Mouse (Mus musculus) ES-E14 (cell line): ENCODE data around the gene Atrx. TPM values are rescaled to one million over a fixed set of nuclear protein-coding genes. Genes with fewer than 3 reads are reported as not detected.

Source experiments
- DNase-seq: peaks from one replicate; pipeline ENCODE4 v3.0.0-alpha.2; 2013; ENCODE audit warnings: low read depth, low spot score
- H3K27ac ChIP-seq: 2 replicates; pipeline ENCODE4 v1.5.1; 2012; ENCODE audit warnings: low read depth, mild to moderate bottlenecking, low read length, moderate library complexity, mixed read lengths; ENCODE audit not compliant: poor library complexity, insufficient read depth, severe bottlenecking
- H3K36me3 ChIP-seq: 2 replicates; pipeline ENCODE4 v1.6.1; 2012; ENCODE audit warnings: mild to moderate bottlenecking, low read length, moderate library complexity, mixed read lengths; ENCODE audit not compliant: control insufficient read depth, poor library complexity, insufficient read depth, severe bottlenecking
- H3K4me1 ChIP-seq, 2 experiments: fragments of 150-350 bp in 1 of 2; sonication (generic) in 1 of 2; 2 replicates each; pipeline ENCODE4 v1.6.1; 2012; ENCODE audit warnings: low read length in 2 of 2, mild to moderate bottlenecking in 1 of 2, mixed read lengths in 1 of 2; ENCODE audit not compliant: control insufficient read depth in 2 of 2, insufficient read depth in 2 of 2, poor library complexity in 1 of 2
- H3K4me3 ChIP-seq, 2 experiments: fragments of 150-350 bp in 1 of 2; sonication (generic) in 1 of 2; 2 replicates each; pipeline ENCODE4 v1.5.1; 2012; ENCODE audit warnings: low read length in 2 of 2, low read depth in 1 of 2, mild to moderate bottlenecking in 1 of 2, mixed read lengths in 1 of 2; ENCODE audit not compliant: insufficient read depth in 1 of 2, poor library complexity in 1 of 2, severe bottlenecking in 1 of 2
- H3K9ac ChIP-seq: 2 replicates; pipeline ENCODE4 v1.6.1; 2012; ENCODE audit warnings: low read depth, mild to moderate bottlenecking, low read length, mixed read lengths; ENCODE audit not compliant: poor library complexity, insufficient read depth, severe bottlenecking
- H3K9me3 ChIP-seq: fragments of 150-350 bp; sonication (generic); 2 replicates; pipeline ENCODE4 v1.6.1; 2012; ENCODE audit warnings: low read depth, mild to moderate bottlenecking, low read length; ENCODE audit not compliant: control insufficient read depth, insufficient read depth
- CHD2 ChIP-seq: IDR thresholded peaks from 2 replicates; pipeline ENCODE4 v1.6.1; 2014; ENCODE audit warnings: mild to moderate bottlenecking, low read depth, low read length, inconsistent platforms
- HCFC1 ChIP-seq: IDR thresholded peaks from 2 replicates; pipeline ENCODE4 v1.6.1; 2012; ENCODE audit warnings: low read length, inconsistent platforms, borderline replicate concordance; ENCODE audit not compliant: insufficient read depth
- MAFK ChIP-seq: IDR thresholded peaks from 2 replicates; pipeline ENCODE4 v1.6.1; 2014; ENCODE audit warnings: mild to moderate bottlenecking, low read depth, low read length, inconsistent platforms; ENCODE audit not compliant: insufficient read depth
- ZC3H11A ChIP-seq: IDR thresholded peaks from 2 replicates; pipeline ENCODE4 v1.6.1; 2012; ENCODE audit warnings: low read depth, mild to moderate bottlenecking, inconsistent platforms, low read length, borderline replicate concordance
- ZNF384 ChIP-seq: IDR thresholded peaks from 2 replicates; pipeline ENCODE4 v1.6.1; 2012; ENCODE audit warnings: low read depth, low read length, inconsistent platforms
- in situ Hi-C, 2 experiments: fragments of 600-800 bp; cut with MboI; formaldehyde crosslinking; loops; one replicate each; pipeline ENCODE4 v1.15.1; 2025; ENCODE audit warnings: low sequenced_read_pairs in 2 of 2, inconsistent platforms in 1 of 2; ENCODE audit not compliant: unreplicated experiment in 2 of 2
- total RNA-seq: library from RNA; depleted of rRNA; stranded (reverse); fragments of 300-350 nt; gene quantifications from 2 replicates; pipeline ENCODE4 v1.2.3, GENCODE M21; 2012

The Atrx gene
- total RNA-seq, 1 experiment: 189 TPM

- no peak overlapping the region; the same call in 1 of the 2 replicates for H3K27ac ChIP-seq
- TF ChIP-seq MAFK (no peak), HCFC1 (no peak), ZC3H11A (no peak), ZNF384 (no peak), CHD2 (no peak)
- no peak for DNase-seq
- no peaks in the 10 kb centered on the region for H3K9me3 ChIP-seq
- H3K9ac ChIP-seq: no peak overlapping the region
- in situ Hi-C loops: no loop called here
- H3K36me3 ChIP-seq: no peaks in the 10 kb centered on the region
- no peak overlapping the region for H3K4me3 ChIP-seq
- H3K4me1 ChIP-seq: no peaks in the 10 kb centered on the region
These were observed 8.5 kb upstream of the Atrx start for GRCm38 (mm10) chrX:105937736-105938135.

GRCm38 (mm10) chrX:105934341-105934740 lies 5.1 kb upstream of the Atrx start:
- Histone ChIP-seq H3K9ac (no peak overlapping the region), H3K4me3 (no peak overlapping the region), H3K36me3 (no peaks in the 10 kb centered on the region), H3K4me1 (no peaks in the 10 kb centered on the region), H3K9me3 (no peaks in the 10 kb centered on the region), H3K27ac (no peak overlapping the region)
- in situ Hi-C loops: no loop called here
- TF ChIP-seq ZC3H11A (no peak), ZNF384 (no peak), HCFC1 (no peak), CHD2 (no peak), MAFK (no peak)
- DNase-seq: no peak

DNA sequence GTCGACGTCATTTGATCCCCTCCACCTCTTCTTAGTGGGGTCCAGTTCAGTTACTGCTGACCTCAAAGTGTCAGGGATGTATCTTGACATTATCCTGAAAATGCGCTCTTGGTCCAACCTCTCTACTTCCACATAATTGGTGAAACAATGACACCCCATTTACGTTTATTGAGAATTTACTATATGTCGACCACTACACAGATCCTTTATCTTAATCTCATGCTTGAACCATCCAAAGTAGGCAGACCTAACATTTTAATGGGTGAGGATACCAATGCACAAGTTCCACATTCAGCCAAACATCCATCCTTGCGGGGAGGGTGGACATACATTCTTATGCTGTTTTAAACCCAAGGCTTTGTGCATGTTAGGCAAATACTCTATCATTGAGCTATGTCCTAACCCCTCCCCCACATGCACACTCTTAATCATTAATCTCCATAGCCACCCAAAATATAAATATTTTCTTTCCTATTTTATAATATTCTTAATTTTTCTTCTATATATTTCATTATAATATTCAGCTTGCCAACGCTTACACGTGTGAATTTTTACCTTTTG lies 355 bp upstream of the Atrx start:
- H3K27ac ChIP-seq: no peak overlapping the region
- in situ Hi-C loops: loop anchor here in 1 of 2 experiments (10.0 kb wide), 1 partner anchor 245 kb away; no protein-coding TSS in a partner anchor

DNA sequence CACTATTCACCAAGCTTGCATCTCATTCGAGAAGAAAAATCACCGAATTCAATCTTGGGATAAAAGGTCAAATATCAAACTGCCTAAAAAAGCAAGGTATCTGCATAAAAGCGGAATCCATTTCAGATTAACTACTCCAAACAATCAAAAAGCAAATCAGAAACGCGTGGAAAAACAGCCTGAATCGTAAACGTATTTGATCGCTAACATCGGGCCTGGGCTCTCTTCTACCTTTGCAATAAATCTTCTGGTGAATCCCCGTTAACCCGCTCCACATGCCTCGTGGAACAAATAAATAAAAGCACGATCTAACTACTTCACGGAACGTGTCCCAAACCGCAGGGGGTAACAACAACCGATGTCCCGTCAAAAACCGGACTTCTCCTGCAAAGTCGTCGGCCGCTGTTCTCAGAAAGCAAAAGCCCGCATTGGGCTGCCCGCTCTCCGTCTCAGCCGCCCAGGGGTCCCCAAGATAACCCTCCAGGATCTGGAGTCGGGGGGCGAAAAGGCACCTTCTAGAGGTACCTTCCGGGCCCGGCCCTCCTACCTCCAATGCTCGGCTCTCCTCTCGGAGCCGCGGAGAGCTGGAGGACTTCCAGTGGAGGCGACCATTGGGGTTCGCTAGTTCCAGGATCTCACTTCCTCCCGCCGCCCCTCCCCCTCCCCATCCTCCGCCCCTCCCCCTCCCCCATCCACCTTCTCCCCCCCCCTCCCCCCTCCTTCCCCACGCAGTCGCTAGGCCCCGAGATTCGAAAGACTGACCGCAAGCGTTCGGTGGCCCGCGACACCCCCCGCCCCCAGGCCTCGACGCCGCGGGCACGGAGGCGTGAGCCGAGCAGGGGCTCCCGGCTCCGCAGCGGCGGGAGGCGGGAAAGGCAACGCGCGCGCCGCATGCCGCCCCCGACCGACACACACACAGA lies 1.0 kb downstream of the Atrx start:
- Histone ChIP-seq H3K36me3 (peaks cover 6% of the 10 kb centered on the region), H3K4me3 (peak overlapping the region; percentile 90 to 91), H3K9me3 (no peaks in the 10 kb centered on the region), H3K9ac (peak overlapping the region; percentile 98), H3K4me1 (peaks cover 2% of the 10 kb centered on the region in 2 experiments; a peak in 2 of 4 replicates), H3K27ac (peak overlapping the region; percentile 98)
- DNase-seq: no peak
- in situ Hi-C loops: loop anchor here in 1 of 2 experiments (10.0 kb wide), 1 partner anchor 247 kb away; no protein-coding TSS in a partner anchor
- TF ChIP-seq HCFC1 (no peak), ZNF384 (no peak), ZC3H11A (no peak), MAFK (no peak), CHD2 (no peak)

More for the DNA sequence above, 355 bp upstream of the Atrx start:
- Histone ChIP-seq H3K4me1 (peaks cover 2% of the 10 kb centered on the region in 2 experiments; a peak in 2 of 4 replicates), H3K4me3 (peak overlapping the region; percentile 8 to 91; a peak in 2 of 4 replicates), H3K36me3 (peaks cover 6% of the 10 kb centered on the region), H3K9ac (no peak overlapping the region), H3K9me3 (no peaks in the 10 kb centered on the region)
- TF ChIP-seq CHD2: no peak
- no peak for TF ChIP-seq HCFC1
- no peak for TF ChIP-seq ZNF384
- TF ChIP-seq ZC3H11A: no peak
- DNase-seq: no peak
